Mouse (Mus musculus) regulatory T cell (primary cell): ENCODE results near the gene Haspin.

ENCODE experiments used
- in situ Hi-C: fragments of 300-600 bp; cut with MboI, MseI; formaldehyde crosslinking; loops from one replicate; pipeline ENCODE4 v1.15.1; 2025; ENCODE audit warnings: high pct_unique_total_duplicates

Gene Haspin

DNA sequence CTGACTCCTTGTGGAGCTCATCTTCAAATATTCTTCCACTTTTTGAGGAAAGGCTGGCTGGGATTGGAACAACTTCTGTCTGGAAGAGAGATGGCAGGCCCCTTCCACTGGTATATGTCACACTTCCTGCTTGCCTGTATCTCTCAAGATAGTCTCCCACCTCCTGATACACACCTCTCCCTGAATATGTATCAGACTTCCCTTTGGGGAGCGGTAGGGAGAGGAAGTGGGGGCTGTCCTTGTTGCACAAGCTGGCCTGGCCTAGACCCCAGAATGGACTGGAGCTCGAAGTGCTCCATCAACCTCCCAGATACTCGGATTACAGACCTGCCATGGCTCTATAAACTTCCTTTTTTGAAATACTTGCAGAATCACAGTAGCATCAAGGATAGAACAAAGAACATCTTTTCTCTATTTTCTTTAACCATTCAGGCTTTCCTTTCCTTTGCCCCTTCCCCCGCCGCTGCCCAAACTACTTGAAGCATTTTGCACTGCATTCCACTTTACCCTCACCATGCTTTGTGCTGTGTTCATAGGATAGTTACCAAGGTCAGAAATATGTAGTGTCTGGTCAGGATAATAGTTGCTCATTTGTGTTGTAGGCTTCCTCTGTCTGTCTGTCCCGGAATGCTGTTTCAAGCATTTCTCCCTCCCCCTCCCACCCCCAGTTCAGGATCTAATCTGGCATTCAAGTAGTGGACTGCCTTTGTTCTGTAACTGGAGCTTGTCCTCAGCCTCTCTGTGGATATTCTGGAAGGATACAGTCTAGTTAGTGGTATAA is 50.2 kb downstream of the Haspin start:
- in situ Hi-C loops, result no loop called here
